Mouse (Mus musculus) heart, embryonic 12.5 days (tissue): ENCODE results near the gene Mdm2. TPM values are rescaled to one million over a fixed set of nuclear protein-coding genes. Genes with fewer than 3 reads are reported as not detected.

ENCODE experiments used
- ATAC-seq: fragments of 200-750 bp; cut with Nextera tagmentation; 2 replicates; pipeline ENCODE4 v1.8.0; 2017; ENCODE audit warnings: moderate TSS enrichment, moderate library complexity; ENCODE audit not compliant: insufficient number of reproducible peaks, low FRiP score
- H3K27ac ChIP-seq: fragments of 300-500 bp; sonication (generic); 2 replicates; pipeline ENCODE4 v1.5.1; 2016; ENCODE audit warnings: mild to moderate bottlenecking, moderate library complexity; ENCODE audit not compliant: poor library complexity, severe bottlenecking
- H3K27me3 ChIP-seq: fragments of 300-500 bp; sonication (generic); replicated peaks from 2 replicates; pipeline ENCODE4 v1.6.1; 2016; ENCODE audit warnings: mild to moderate bottlenecking, moderate library complexity
- H3K36me3 ChIP-seq: fragments of 300-500 bp; sonication (generic); 2 replicates; pipeline ENCODE4 v1.6.1; 2016; ENCODE audit warnings: mild to moderate bottlenecking, moderate library complexity
- H3K4me1 ChIP-seq: fragments of 300-500 bp; sonication (generic); replicated peaks from 2 replicates; pipeline ENCODE4 v1.6.1; 2016; ENCODE audit warnings: mild to moderate bottlenecking
- H3K4me2 ChIP-seq: fragments of 300-500 bp; sonication (generic); 2 replicates; pipeline ENCODE4 v1.6.1; 2016; ENCODE audit warnings: mild to moderate bottlenecking, moderate library complexity
- H3K4me3 ChIP-seq: fragments of 300-500 bp; sonication (generic); 2 replicates; pipeline ENCODE4 v1.5.1; 2016; ENCODE audit warnings: mild to moderate bottlenecking
- H3K9ac ChIP-seq: fragments of 300-500 bp; sonication (generic); 2 replicates; pipeline ENCODE4 v1.6.1; 2016; ENCODE audit warnings: mild to moderate bottlenecking, moderate library complexity
- H3K9me3 ChIP-seq: fragments of 300-500 bp; sonication (generic); replicated peaks from 2 replicates; pipeline ENCODE4 v1.6.1; 2016; ENCODE audit warnings: mild to moderate bottlenecking, moderate library complexity
- WGBS: fragments of 180-500 bp; shearing (Covaris S2); methylation state at CpG from one replicate; pipeline ENCODE4 v1.1.7; 2016; 5-methylcytosine and 5-hydroxymethylcytosine counted together
- polyA plus RNA-seq: library from polyadenylated mRNA; unstranded; fragments of >200 nt; fragmentation: Nextera tagmentation; extraction: Ambion mirVana; gene quantifications from 2 replicates; pipeline ENCODE4 v1.2.1, GENCODE M21; 2016

Gene Mdm2
- polyA plus RNA-seq, 1 experiment from 2014 or later = 57.4 TPM

GRCm38 (mm10) chr10:117753711-117754608, 43.4 kb upstream of the Mdm2 start:
- Histone ChIP-seq H3K36me3 (peaks cover 83% of the 10 kb centered on the region), H3K4me2 (no peak overlapping the region), H3K27ac (no peak overlapping the region), H3K9ac (no peak overlapping the region), H3K4me3 (no peak overlapping the region), H3K4me1 (no peaks in the 10 kb centered on the region), H3K27me3 (no peaks in the 10 kb centered on the region), H3K9me3 (peaks cover 4% of the 10 kb centered on the region; the same call in 1 of the 2 replicates)
- 94% methylated on average over 8 of the region's 8 CpGs for WGBS
- no peak for ATAC-seq

GRCm38 (mm10) chr10:117752851-117753647, 42.5 kb upstream of the Mdm2 start:
- no peak overlapping the region for H3K27ac ChIP-seq
- ATAC-seq = no peak
- WGBS = 94% methylated on average over 5 of the region's 5 CpGs
- peaks cover 79% of the 10 kb centered on the region for H3K36me3 ChIP-seq
- H3K9ac ChIP-seq = no peak overlapping the region
- H3K27me3 ChIP-seq = no peaks in the 10 kb centered on the region
- peaks cover 4% of the 10 kb centered on the region; the same call in 1 of the 2 replicates for H3K9me3 ChIP-seq
- H3K4me2 ChIP-seq = no peak overlapping the region
- no peaks in the 10 kb centered on the region for H3K4me1 ChIP-seq
- no peak overlapping the region for H3K4me3 ChIP-seq

DNA sequence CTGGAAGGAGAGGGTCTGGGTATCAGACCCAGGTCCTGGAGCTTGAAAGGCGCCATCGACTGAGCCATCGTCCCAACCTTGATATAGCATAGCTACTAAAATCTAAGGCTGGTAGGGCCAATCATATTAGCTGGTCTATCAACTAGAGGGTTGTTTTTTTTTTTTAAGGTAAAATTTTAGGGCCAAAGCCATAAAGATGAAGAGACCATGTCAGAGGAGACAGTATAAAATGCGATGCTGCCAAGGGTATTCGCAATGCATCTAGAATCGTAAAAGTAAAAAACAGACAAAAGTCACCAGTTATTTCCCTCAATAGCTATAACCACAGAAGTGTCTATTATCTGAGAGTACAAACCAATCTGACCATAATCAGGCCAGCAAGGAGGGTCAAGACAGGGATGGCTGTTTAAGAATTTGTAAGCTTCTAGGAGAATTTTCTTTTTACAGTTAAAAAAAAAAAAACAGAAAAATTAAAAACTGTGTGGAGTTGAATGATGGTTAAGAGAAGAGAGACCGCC, 41.8 kb upstream of the Mdm2 start:
- Histone ChIP-seq H3K36me3 (peaks cover 72% of the 10 kb centered on the region), H3K4me1 (no peaks in the 10 kb centered on the region), H3K9me3 (peaks cover 4% of the 10 kb centered on the region; the same call in 1 of the 2 replicates), H3K4me2 (no peak overlapping the region), H3K9ac (no peak overlapping the region), H3K27ac (no peak overlapping the region), H3K4me3 (no peak overlapping the region), H3K27me3 (no peaks in the 10 kb centered on the region)
- ATAC-seq = no peak
- 98% methylated on average over 7 of the region's 7 CpGs for WGBS

DNA sequence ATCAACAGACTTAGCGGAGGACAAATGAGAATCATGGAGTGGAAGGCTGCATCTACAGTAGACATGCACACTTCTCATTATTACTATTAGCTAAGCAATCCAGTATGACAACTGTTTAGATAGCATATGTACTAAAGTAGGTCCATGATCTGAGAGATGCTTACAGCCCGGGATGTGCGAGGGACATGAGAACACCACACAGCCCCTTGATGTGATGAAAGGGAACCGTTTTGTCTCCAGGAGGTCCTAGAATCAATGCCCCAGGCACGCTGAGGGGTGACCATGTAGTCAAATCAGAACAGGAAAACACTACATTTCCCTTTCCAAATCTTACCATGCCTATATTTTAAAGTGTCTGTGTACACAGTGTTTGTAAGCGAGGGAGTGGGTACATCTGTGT, 41.2 kb upstream of the Mdm2 start:
- no peak for ATAC-seq
- Histone ChIP-seq H3K4me3 (no peak overlapping the region), H3K27me3 (no peaks in the 10 kb centered on the region), H3K9ac (no peak overlapping the region), H3K9me3 (peaks cover 4% of the 10 kb centered on the region; the same call in 1 of the 2 replicates), H3K36me3 (peaks cover 67% of the 10 kb centered on the region), H3K4me2 (no peak overlapping the region), H3K27ac (no peak overlapping the region), H3K4me1 (no peaks in the 10 kb centered on the region)
- 92% methylated on average over 6 of the region's 6 CpGs for WGBS

GRCm38 (mm10) chr10:117751282-117751610, 40.7 kb upstream of the Mdm2 start:
- ATAC-seq = no peak
- H3K27ac ChIP-seq = no peak overlapping the region

DNA sequence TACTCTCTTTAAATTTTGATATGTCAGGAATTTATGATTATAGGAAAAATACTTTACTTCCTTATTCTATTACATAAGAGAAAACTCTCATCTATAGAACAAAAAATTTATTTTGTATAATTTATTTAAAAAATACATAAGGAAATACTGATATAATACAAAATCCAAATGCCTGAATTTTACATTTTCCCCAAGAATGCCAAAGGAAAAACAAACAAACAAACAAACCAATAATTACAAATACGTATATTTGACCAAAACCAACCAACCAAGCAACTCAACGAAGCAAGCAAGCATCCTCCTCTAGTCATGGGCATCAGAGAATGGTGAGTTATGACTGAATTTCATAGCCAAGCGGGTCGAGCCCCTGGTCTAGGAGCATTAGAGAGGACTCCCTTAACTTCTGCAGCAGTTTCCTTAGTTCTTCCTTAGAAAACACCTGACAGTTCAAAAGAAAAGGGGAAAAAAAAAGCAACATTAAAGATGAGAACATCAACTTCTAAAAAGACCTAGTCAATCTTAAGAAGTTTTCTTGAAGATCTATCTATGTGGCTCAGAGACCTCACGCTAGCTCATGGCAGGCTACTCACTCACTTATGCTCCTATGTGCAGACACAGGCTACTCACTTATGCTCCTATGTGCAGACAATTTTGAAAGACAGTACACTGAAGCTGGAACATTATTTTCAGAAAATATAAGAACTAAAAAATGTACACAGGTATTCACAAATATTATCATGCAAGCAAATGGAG, 40.1 kb upstream of the Mdm2 start:
- Histone ChIP-seq H3K9ac (no peak overlapping the region), H3K36me3 (peaks cover 58% of the 10 kb centered on the region), H3K27me3 (no peaks in the 10 kb centered on the region), H3K9me3 (peaks cover 4% of the 10 kb centered on the region; the same call in 1 of the 2 replicates), H3K27ac (no peak overlapping the region), H3K4me1 (no peaks in the 10 kb centered on the region), H3K4me3 (no peak overlapping the region), H3K4me2 (no peak overlapping the region)
- ATAC-seq = no peak
- WGBS = 98% methylated on average over 5 of the region's 5 CpGs

More at GRCm38 (mm10) chr10:117751282-117751610, 40.7 kb upstream of the Mdm2 start:
- 94% methylated on average over 14 of the region's 14 CpGs for WGBS
- Histone ChIP-seq H3K4me2 (no peak overlapping the region), H3K4me1 (no peaks in the 10 kb centered on the region), H3K9ac (no peak overlapping the region), H3K36me3 (peaks cover 63% of the 10 kb centered on the region), H3K4me3 (no peak overlapping the region), H3K27me3 (no peaks in the 10 kb centered on the region), H3K9me3 (peaks cover 4% of the 10 kb centered on the region; the same call in 1 of the 2 replicates)

GRCm38 (mm10) chr10:117749787-117750343, 39.3 kb upstream of the Mdm2 start:
- Histone ChIP-seq H3K27me3 (no peaks in the 10 kb centered on the region), H3K9me3 (peaks cover 4% of the 10 kb centered on the region; the same call in 1 of the 2 replicates), H3K4me1 (peaks cover 4% of the 10 kb centered on the region; the same call in 1 of the 2 replicates), H3K4me2 (no peak overlapping the region), H3K4me3 (no peak overlapping the region), H3K27ac (no peak overlapping the region), H3K9ac (no peak overlapping the region), H3K36me3 (peaks cover 50% of the 10 kb centered on the region)
- ATAC-seq = no peak
- 94% methylated on average over 14 of the region's 14 CpGs for WGBS

- WGBS = 95% methylated on average over 10 of the region's 10 CpGs
- H3K4me1 ChIP-seq = peaks cover 10% of the 10 kb centered on the region; the same call in 1 of the 2 replicates
- H3K4me3 ChIP-seq = no peak overlapping the region
- H3K9me3 ChIP-seq = peaks cover 4% of the 10 kb centered on the region; the same call in 1 of the 2 replicates
- no peaks in the 10 kb centered on the region for H3K27me3 ChIP-seq
- peaks cover 44% of the 10 kb centered on the region for H3K36me3 ChIP-seq
- H3K4me2 ChIP-seq = no peak overlapping the region
- ATAC-seq = no peak
- H3K27ac ChIP-seq = no peak overlapping the region
- H3K9ac ChIP-seq = no peak overlapping the region
Measured at GRCm38 (mm10) chr10:117749050-117749686, 38.6 kb upstream of the Mdm2 start.

DNA sequence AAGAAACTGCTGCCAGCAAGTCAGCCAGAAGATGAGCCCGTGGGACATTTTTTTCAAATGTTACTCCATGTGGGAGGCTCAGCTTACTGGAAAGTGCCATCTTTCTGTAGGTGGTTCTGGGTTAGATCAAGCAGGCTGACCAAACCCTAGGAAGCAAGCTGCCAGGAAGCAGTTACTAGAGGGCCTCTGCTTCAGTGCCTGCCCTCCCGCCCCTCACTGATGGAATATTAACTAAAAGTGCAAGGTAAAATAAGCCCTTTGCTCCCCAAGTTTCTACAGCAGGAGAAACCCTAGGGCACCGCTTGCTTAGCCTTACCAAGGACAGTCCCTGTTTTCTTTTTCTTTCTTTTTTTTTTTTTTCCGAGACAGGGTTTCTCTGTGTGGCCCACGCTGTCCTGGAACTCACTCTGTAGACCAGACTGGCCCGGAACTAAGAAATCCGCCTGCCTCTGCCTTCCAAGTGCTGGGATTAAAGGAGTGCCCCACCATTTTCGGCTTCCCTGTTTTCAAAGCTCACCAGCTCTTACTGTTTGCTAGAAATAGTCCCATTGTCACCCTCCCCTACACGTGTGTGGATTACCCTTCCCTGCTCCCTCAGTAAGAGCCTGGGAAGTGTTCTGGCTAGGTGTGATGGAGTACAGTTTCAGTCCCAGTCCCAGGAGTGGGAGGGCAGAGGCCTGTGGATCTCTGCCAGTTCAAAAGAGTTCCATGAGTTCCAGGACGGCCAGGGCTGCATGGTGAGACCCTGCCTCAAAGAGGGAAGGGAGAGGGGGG, 37.9 kb upstream of the Mdm2 start:
- Histone ChIP-seq H3K36me3 (peaks cover 41% of the 10 kb centered on the region), H3K4me1 (peaks cover 17% of the 10 kb centered on the region; the same call in 1 of the 2 replicates), H3K9me3 (peaks cover 4% of the 10 kb centered on the region; the same call in 1 of the 2 replicates), H3K27ac (no peak overlapping the region), H3K27me3 (no peaks in the 10 kb centered on the region), H3K9ac (no peak overlapping the region), H3K4me2 (no peak overlapping the region), H3K4me3 (no peak overlapping the region)
- 86% methylated on average over 10 of the region's 10 CpGs for WGBS
- ATAC-seq = no peak
